Mouse (Mus musculus) adrenal gland, adult 8-10 months (tissue): ENCODE measurements around the gene Itgb1bp1. TPM values are rescaled to one million over a fixed set of nuclear protein-coding genes. Genes with fewer than 3 reads are reported as not detected.

Source experiments
- DNase-seq: peaks from one replicate; pipeline ENCODE4 v3.0.0; 2022
- total RNA-seq, 4 experiments: library from RNA; stranded (reverse); gene quantifications; 2 replicates each; pipeline ENCODE4 v1.2.4; 2022

Itgb1bp1 gene
- total RNA-seq, 4 experiments from 2014 or later = 74.6 to 123 (median 85.2) TPM

DNA sequence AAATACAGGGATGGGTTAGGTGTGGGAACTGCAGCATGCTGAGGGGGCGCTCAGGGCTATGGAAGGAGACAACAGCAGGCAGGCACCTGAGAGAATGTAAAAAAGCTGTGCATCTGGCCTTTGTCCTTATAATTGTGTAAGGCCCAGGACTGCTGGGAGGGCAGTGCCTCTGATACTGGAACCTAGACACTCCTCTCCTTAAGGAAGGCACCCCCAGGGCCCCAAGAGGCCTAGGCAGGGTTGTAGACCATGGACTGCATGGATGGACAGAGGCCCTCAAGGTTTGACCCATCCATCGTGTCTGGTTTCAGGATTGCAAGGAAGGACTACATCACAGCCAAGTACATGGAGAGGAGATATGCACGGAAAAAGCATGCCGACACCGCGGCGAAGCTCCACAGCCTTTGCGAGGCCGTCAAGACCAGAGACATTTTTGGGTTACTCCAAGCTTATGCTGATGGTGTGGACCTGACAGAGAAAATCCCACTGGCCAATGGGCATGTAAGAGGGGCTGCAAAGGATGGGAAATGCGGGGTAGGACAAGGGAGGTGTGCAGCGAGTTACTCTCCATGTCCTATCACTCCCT, 41.6 kb downstream of the Itgb1bp1 start:
- no peak for DNase-seq

DNA sequence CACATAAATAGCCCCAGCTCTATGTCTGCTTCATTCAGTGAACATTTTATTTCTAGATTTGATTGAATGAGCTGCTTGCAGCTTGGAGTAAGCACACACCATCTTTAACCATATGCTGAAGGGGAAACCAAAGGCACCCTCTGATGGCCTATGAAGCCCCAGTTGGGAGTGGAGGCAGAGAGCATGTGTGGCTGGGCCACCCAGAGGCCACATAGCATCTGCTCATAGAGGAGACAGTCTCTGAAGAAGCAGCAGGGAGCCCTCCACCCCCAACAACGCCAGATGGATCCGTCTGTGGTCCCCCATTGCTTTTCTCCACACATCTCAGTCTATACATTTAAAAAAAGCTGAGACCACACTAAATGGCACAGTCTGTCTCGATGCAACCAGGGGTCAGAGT, 44.1 kb downstream of the Itgb1bp1 start:
- no peak for DNase-seq

DNA sequence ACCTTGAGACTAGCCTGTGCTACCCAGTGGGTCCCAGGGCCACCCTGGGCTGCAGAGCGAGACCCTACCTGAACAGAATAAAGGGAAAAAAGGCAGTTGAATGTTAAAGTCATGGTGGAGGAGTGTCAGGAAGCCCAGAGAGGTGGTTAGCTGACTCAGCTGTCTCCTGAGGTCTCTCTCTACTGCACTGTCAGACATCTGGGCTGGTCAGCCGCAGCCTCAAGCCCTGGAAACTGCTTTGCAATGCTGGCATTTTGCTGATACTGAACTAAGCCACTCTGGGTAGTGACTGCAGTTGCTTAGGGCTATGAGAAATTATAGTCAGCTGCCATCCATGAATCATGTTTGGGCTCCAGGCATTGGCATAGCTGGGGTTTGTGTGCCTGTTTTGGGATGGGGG, 51.5 kb downstream of the Itgb1bp1 start:
- no peak for DNase-seq

DNA sequence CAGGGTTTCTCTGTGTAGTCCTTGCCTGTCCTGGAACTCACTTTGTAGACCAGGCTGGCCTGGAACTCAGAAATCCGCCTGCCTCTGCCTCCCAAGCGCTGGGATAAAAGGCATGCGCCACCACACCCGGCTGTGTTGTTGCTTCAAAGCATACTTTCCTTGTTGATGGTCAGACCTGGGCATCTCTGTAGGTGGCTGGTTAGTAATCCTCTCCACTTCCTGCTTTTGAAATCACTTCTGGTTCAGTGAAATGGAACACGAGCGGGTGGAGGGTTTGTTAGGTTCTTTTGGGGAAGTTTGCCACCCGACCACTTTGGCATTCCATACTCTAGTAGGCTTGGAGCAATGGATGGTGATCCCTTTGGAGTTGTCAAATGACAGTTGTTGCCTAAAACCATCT, 52.4 kb downstream of the Itgb1bp1 start:
- DNase-seq = no peak

- DNase-seq = no peak
Measured at GRCm38 (mm10) chr12:21229076-21229918, 56.8 kb downstream of the Itgb1bp1 start.

DNA sequence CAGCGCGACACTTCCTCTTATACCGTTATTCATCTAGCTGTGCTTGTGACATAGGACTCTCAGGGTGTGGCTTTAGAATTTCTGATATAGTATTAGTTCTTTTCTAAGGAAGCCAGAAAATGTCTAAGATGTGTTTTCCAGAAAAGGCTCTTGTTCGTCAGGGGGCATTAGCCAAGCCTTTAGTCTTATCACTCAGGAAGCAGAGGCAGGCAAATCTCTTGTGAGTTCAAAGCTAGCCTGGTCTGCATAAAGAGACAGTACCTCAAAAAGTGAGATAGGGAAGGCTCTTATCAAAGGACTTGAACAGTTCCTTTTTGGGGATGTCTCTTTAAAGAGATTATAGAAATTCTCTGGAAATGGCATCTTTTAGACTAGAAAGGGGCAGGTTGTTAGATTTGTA, 57.4 kb downstream of the Itgb1bp1 start:
- DNase-seq = no peak

GRCm38 (mm10) chr12:21227076-21227980, 58.8 kb downstream of the Itgb1bp1 start:
- DNase-seq = peak; percentile 77

GRCm38 (mm10) chr12:21226316-21226715, 59.8 kb downstream of the Itgb1bp1 start:
- DNase-seq = no peak

DNA sequence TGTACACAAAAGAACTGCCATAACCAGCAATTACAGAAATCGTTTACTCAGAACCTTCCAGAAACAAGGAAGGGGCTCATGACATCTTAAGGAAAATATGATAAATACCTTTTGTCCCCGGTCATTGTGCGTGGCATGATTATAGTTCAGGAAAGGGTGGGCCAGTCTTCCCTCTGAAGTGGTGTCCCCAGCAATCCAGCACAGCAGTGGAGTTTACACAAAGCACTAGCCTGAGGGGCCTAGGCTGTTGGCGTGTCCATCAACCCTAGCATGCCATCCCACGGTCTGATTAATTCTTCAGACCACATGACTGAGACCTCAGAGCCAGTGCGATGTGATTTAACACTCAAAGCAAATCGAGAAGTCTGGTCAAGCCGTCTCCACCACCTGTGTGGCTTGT, 60.7 kb downstream of the Itgb1bp1 start:
- DNase-seq = no peak

DNA sequence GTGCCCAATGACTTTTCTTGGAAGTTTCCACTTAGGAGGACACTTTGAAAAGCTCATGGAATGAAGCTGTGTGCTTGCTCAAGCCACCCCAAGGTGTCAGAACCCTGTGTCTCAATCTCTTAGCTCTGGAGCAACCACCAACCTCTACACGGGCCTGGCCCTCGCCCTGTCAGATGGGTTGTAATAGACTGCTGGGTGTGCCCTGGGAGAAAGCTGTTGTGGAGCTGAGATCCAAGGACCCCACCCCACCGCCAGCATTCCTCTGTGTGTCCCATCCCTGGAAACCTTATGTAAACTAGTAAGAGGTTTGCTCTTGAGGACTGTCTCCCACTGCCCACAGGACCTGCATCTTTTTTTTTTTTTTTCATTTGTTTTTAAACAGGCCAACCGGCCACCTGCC, 62.2 kb downstream of the Itgb1bp1 start:
- DNase-seq = no peak

DNA sequence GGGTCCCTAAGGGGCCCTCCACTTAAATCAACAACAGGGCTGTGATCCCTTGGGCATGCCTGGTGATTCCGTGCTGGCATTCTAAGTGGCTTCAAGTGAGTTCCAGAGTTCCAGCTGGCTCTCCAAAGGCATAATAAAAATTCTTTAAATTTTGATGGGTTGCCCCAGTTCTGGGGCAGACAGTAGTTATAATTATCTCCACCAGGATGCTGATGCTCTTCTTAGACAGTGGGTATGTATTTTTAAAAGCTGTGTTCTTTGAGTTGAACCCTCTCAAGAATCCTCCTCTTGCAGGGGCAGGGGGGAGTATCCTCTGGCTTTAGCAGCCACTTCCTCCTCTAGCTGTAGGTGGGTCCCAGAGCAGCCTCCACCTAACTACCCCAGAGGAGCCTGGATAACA, 65.5 kb downstream of the Itgb1bp1 start:
- DNase-seq = no peak

- DNase-seq = no peak
Measured at GRCm38 (mm10) chr12:21217776-21218444, 68.2 kb downstream of the Itgb1bp1 start.

DNA sequence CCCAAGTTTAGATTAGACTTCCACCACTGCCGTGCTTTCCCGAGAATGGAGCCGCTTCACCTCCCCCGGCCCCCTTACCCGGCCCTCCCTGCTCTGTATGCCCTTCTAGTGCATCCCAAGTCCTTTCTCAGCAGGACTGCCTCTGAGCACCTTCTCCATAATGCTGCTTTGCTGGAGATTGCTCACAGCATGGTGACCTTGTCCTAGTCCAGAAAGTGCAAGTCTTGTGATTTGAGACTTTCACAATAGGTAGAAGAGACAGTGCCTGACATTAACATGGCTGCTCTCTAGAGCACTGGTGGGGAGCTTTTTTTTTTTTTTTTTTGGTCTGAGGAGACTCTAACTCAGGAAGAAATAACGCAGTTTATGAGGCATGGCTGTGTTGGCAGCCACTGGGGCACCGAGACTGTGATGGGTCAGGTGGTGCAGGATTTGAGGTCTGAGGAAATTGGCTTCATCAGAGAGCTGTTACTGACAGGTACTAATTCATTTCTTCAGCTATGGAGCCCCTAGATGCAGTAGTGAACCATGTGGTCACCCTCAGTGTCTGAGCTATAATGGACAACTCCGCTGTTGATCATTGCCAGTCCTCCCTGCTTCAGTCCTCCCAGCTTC, 71.4 kb downstream of the Itgb1bp1 start:
- peak; percentile 27 for DNase-seq

DNA sequence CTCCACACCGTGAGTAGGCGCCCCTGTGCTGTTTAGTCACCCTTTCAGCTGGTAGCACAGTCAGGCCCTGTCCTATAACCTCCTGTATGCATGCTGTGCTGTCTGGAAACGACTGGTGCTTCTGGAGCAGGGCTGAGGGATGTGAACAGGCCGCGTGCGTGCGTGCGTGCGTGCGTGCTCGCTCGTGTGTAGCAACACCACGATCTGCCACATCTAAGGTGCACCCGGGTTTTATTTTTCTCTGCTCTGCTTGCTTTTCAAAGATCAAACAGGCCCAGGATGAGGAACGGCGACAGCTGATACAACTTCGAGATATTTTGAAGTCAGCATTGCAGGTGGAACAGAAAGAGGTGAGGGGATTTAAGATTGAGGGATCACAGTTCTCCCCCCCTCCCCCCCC, 73.2 kb downstream of the Itgb1bp1 start:
- DNase-seq = no peak

- no peak for DNase-seq
Measured at GRCm38 (mm10) chr12:21209273-21209672, 76.8 kb downstream of the Itgb1bp1 start.

DNA sequence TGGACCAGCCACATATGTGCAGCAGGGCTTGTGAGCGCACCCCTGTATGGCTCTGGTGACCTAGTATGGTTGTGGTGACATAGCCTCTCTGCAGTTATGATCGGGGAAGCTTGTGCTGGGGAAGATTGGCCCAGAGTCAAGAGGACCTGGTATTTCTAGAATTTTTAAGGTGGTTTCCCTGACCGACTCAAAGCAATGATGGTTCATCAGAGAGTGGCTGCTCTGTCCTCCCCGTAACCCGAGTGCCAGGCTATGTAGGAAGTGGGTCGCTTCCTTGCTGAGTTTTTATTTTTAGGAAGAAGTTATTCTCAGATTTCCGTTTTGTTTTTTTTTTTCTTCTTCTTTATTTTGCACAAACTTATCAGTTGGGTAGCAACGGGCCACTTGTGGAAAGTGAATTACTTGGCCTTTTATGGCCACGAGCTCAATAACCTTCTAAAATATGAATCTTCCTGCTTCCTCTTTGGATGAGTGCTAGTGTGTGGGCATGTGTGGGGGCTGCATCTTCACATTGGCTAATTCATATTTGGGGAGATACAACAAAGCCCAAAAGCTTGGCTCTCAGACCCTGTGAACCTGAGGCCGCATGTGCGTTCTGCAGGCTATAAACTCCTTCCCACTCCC, 77.8 kb downstream of the Itgb1bp1 start:
- no peak for DNase-seq

GRCm38 (mm10) chr12:21207422-21207821, 78.7 kb downstream of the Itgb1bp1 start:
- no peak for DNase-seq

GRCm38 (mm10) chr12:21205799-21206198, 80.3 kb downstream of the Itgb1bp1 start:
- DNase-seq = no peak

- DNase-seq = no peak
Measured at GRCm38 (mm10) chr12:21204701-21205312, 81.3 kb downstream of the Itgb1bp1 start.

DNA sequence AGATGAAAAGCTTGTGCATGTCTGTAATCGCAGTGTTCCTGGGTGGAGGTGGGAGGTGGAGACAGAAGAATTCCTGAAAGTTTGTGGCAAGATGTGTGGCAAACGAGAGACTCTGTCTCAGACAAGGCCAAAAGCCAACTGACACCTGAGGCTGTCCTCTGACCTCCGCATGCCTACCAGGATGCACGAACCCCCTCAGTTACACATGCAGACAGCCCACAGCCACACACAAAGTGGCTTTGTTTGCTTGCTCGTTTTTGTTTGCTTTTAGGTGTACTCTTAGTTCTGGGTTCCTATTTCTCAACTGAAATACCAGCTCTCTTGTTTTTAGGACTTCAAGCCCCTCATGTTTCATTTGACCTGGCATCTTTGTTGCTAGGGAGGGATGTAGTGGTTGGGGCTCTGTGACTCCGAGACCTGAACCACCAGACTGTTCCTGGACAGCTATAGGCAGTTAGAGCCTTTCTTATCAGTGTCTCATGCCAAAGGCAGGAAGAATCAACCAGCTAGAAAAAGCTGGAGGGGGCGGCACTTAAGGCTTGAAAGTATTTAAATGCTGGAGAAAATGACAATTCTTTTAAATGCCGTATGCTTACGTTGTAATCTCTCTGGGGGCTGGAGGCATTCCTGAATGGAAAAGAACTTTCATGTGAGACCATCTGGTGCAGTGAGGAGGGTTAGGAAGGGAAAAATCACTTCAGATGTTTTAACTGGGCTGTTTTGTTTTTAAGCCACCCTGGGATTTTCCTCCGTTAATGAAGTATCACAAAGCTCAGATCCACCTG, 84.4 kb downstream of the Itgb1bp1 start:
- DNase-seq = no peak
